Mouse (Mus musculus) spleen, adult 2 months (tissue): ENCODE results near the gene Cacna2d3.

Experiments
- CTCF ChIP-seq: fragments of 200-500 bp; IDR thresholded peaks from 2 replicates; pipeline ENCODE4 v1.5.1; 2011; ENCODE audit warnings: mild to moderate bottlenecking, inconsistent platforms; ENCODE audit not compliant: insufficient read depth, insufficient read length, insufficient replicate concordance; ENCODE audit errors: extremely low read depth
- POLR2A ChIP-seq: fragments of 200-500 bp; IDR thresholded peaks from 2 replicates; pipeline ENCODE4 v1.6.1; 2011; ENCODE audit warnings: low read depth, low read length, inconsistent platforms

DNA sequence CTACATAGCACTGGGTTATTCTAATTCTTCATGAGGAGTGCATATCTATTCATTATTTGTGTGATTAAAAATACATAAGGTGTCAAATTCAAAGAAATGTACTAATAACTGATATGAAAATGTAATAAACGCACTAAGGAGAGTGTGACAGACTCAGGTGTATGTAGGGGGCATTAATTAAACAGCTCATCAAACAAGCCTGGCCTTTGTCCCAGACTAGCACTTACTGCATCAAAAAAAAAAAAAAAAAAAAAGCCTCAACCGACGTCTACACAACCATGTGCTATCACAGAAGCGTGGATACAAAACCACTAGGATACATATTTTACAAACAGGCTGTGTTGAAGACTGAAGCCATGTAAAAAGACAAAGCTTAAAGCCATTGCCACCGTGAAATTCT lies 169.2 kb downstream of the Cacna2d3 start:
- TF ChIP-seq CTCF (no peak), POLR2A (no peak)
